Mouse (Mus musculus) Muller cell, postnatal 12 days (primary cell): ENCODE data around the gene Olig1.

Experiments
- DNase-seq: peaks from one replicate; pipeline ENCODE4 v3.0.0-alpha.2; 2015; ENCODE audit errors: inconsistent ontology term

Olig1 gene

DNA sequence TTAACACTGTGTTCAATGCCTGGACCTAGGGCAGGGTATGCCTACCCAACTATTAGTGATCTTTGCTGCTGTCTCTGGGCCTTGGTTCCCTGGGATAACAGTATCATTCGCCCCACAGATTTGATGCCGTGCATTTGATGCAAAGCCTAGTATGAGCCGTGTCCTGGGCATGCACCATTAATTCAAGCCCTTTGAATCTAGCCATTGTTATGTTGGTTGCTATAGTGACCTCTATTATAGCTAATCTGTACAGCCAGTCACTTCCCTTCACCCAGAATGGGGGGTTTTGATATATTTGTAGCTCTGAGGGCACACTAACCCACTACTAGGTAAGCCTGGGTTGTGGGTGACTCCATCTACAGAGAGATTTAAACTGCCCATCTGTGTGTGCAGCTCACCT lies 40.3 kb downstream of the Olig1 start:
- DNase-seq: no peak

DNA sequence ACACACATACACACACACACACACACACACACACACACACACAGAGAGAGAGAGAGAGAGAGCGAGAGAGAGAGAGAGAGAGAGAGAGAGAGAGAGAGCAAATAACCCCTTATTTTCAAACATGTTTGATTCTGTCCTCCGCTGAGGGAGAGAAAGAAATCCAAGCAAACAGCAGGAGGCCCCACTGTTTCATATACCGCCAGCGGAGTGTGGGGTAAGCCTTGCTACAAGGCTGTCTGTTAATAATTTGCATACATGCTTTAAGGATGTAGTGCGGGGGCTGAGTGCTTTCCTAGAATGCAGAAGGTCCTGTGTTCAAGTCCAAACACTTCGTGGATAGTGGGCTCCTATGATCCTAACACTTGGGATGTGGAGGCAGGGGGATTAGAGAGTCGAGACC lies 43.3 kb downstream of the Olig1 start:
- DNase-seq: no peak

DNA sequence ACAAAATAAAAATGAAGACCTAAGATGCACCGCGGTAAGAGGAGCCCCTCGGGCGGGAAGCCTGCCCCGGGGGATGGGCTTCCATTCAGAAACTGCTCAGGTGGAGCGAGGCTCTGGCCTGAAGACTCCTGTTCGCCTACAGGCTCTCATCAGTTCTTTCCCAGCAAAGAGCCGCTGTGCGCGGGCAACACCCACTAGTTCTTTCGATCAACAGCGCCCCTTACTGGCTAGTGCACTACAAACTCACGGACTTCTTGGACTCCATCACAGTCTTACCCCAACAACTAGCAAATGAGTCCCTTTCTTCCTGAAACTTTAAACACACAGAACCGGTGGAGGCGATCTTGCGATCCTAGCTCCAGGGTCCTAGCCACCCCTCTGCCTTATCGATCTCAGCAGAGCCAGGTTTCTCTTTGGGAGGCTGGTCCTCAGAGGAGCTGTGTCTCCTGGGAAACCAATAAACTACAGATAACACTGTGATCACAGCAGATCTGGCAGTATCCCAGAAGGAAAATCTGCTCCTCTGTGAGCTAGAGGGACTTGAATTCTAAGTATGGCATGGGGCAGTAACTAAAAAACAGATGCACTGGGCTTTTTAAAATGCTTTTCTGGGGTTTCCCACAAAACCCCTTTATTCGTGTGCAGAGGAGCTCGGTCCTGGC lies 44.7 kb downstream of the Olig1 start:
- peak; percentile 67 for DNase-seq

DNA sequence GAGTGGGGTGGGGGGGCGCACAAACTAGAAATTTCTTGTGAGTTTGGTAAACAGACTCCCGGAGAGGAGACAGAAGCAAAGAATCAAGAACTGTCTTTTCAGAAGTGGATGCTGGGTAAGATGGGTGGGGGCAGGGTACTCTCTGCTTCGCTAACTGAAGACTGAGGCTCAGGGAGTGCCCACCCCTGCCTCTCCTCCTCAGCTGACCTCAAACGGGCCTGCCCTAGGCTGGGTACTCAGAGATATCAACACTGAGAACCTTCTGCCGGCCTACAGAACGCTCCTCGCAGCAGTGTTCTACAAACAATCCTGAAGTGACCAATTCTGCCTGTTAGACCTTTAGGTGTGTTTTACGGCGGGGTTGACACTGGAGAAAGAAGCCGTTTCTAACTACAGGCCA lies 50.6 kb downstream of the Olig1 start:
- DNase-seq: no peak

DNA sequence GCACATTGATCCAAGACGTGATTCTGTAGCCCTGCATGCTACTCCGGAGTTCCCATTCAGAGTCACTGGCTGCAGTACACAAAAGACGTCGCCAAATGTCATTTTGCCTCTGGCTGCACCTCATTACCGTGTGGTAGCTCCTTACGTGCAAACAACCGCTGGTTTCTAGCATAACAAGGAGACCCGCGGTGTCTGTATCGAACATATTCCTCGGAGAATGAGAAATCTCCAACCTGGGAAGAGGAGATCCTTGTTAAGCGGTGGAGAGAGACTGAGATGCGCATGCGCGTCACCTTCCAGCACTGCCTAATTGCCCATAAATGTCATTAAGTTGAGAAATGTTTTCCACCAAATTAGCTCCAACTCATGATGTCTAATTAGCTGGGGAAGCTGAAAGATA lies 51.0 kb downstream of the Olig1 start:
- no peak for DNase-seq
